Mouse (Mus musculus): ENCODE measurements around the gene Gm4779.

The Gm4779 gene
- long read RNA-seq, experiment 1, partial matches to known transcripts, result 1 of 1 reads
- long read RNA-seq, experiment 1, other reads (novel, unspliced or antisense), result 0 of 1 reads
- long read RNA-seq, experiment 2, result 0 reads

GRCm38 (mm10) chrX:101794342-101794741 is at the start of gene Gm4779, which contains the start of gene 8030474K03Rik:
Gene Gm4779, minus strand, starts transcription at chrX:101794423.
Gene 8030474K03Rik, plus strand, starts transcription at chrX:101794656.
- intact Hi-C loops (cut with DNase I), result no loop called here

- intact Hi-C loops (cut with DNase I), result loop anchor here (10.0 kb wide), 1 partner anchor 105 kb away; no protein-coding TSS in a partner anchor
Measured at GRCm38 (mm10) chrX:101819980-101820379, 25.8 kb upstream of the Gm4779 start.

- intact Hi-C loops (cut with DNase I), result loop anchor here (10.0 kb wide), 1 partner anchor 106 kb away; no protein-coding TSS in a partner anchor
Measured at GRCm38 (mm10) chrX:101819163-101819562, 24.9 kb upstream of the Gm4779 start.

GRCm38 (mm10) chrX:101811750-101812149 is 17.5 kb upstream of the Gm4779 start:
- intact Hi-C loops (cut with DNase I), result loop anchor here (10.0 kb wide), 1 partner anchor 113 kb away; no protein-coding TSS in a partner anchor

GRCm38 (mm10) chrX:101805512-101805911 is 11.3 kb upstream of the Gm4779 start:
- intact Hi-C loops (cut with DNase I), result loop anchor here (2.0 to 10.0 kb wide), 2 partner anchors 137 to 259 kb away; no protein-coding TSS in a partner anchor

GRCm38 (mm10) chrX:101791551-101791950 is 2.7 kb downstream of the Gm4779 start:
- intact Hi-C loops (cut with DNase I), result no loop called here

- intact Hi-C loops (cut with DNase I), result loop anchor here (5.0 kb wide), 1 partner anchor 95 kb away; no protein-coding TSS in a partner anchor
Measured at GRCm38 (mm10) chrX:101772035-101772434, 22.2 kb downstream of the Gm4779 start.

- intact Hi-C loops (cut with DNase I), result loop anchor here (5.0 kb wide), 1 partner anchor 93 kb away; no protein-coding TSS in a partner anchor
Measured at GRCm38 (mm10) chrX:101770307-101770706, 23.9 kb downstream of the Gm4779 start.

- intact Hi-C loops (cut with DNase I), result no loop called here
Measured at GRCm38 (mm10) chrX:101769478-101769877, 24.7 kb downstream of the Gm4779 start.

GRCm38 (mm10) chrX:101767280-101767679 is 26.9 kb downstream of the Gm4779 start:
- intact Hi-C loops (cut with DNase I), result no loop called here

GRCm38 (mm10) chrX:101765111-101765510 is 29.1 kb downstream of the Gm4779 start:
- intact Hi-C loops (cut with DNase I), result no loop called here

GRCm38 (mm10) chrX:101764621-101765020 is 29.6 kb downstream of the Gm4779 start:
- intact Hi-C loops (cut with DNase I), result no loop called here

GRCm38 (mm10) chrX:101754478-101754877 is 39.7 kb downstream of the Gm4779 start:
- intact Hi-C loops (cut with DNase I), result no loop called here

- intact Hi-C loops (cut with DNase I), result no loop called here
Measured at GRCm38 (mm10) chrX:101750144-101750543, 44.1 kb downstream of the Gm4779 start.

GRCm38 (mm10) chrX:101741064-101741433 is 53.2 kb downstream of the Gm4779 start:
- intact Hi-C loops (cut with DNase I), result no loop called here

- intact Hi-C loops (cut with DNase I), result no loop called here
Measured at GRCm38 (mm10) chrX:101740335-101741063, 53.7 kb downstream of the Gm4779 start.
